Mouse (Mus musculus) heart, adult 2 months (tissue): ENCODE measurements around the gene Slc35f3.

Source experiments
- CTCF ChIP-seq: fragments of 200-600 bp; IDR thresholded peaks from 2 replicates; pipeline ENCODE4 v1.8.1; 2022; ENCODE audit warnings: antibody characterized with exemption, mild to moderate bottlenecking, moderate library complexity
- EP300 ChIP-seq: fragments of 200-500 bp; IDR thresholded peaks from 2 replicates; pipeline ENCODE4 v1.6.1; 2011; ENCODE audit warnings: low read depth, low read length, control low read depth; ENCODE audit not compliant: insufficient read depth
- POLR2A ChIP-seq: fragments of 200-500 bp; IDR thresholded peaks from 2 replicates; pipeline ENCODE4 v1.6.1; 2011; ENCODE audit warnings: mild to moderate bottlenecking, low read depth, low read length, control low read depth; ENCODE audit not compliant: insufficient read depth

GRCm38 (mm10) chr8:126387566-126387965 is 89.2 kb downstream of the Slc35f3 start:
- no peak for TF ChIP-seq EP300
- no peak for TF ChIP-seq CTCF
- TF ChIP-seq POLR2A, result no peak
